In the genomic region with DNA sequence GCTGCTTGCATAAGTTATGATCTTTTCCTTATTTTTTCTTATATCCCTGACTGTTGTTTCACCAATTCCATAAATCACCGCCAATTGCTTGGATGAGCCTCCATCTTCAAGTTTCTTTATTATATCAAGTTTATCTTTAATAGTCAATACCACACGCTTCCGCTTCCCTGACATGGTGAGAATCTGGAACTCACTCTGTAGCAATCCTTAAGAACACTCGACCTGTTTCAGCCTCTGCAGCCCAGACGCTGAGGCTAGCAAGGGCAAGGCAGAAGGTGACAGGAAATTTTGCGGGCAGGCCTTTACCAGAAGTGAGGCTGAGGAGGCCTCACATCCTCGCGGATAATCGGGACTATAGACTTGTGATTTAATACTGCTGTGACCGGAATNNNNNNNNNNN, we compare ENCODE assay signal across 8 mouse cellular contexts. TPM values are rescaled to one million over a fixed set of nuclear protein-coding genes. Genes with fewer than 3 reads are reported as not detected.
A peak's percentile ranks its signal among the peaks of the same experiment; 100 is the strongest.
DNase-seq lines count a peak whose midpoint lies in the region; ATAC-seq and TF ChIP-seq lines count a peak whose summit lies in the region.

A gene (minus strand): TSS at position 349 of the 400 bp plus-strand sequence.

- WGBS in neural tube, embryonic 12.5 days = 7% methylated on average over 10 of the region's 10 CpGs

- H3K27ac ChIP-seq in bone marrow macrophage, adult 2 months (ENCODE audit: insufficient read depth, low read depth, low read length) = peak within 1 kb of the TSS; percentile 72
- no peak within 1 kb of the TSS for H3K27ac ChIP-seq in neural tube, embryonic 12.5 days
- peak within 1 kb of the TSS; percentile 77 for H3K27ac ChIP-seq in testis, adult 2 months (ENCODE audit: control insufficient read depth, insufficient read depth, low read depth, low read length)

- intact Hi-C loops in heart, postnatal 10 days (cut with DNase I) = loop anchor here (2.0 kb wide), 2 partner anchors 51 to 407 kb away; a partner anchor contains a TSS

- H3K9ac ChIP-seq in neural tube, embryonic 12.5 days = peak within 1 kb of the TSS; percentile 58

- TF ChIP-seq CTCF in bone marrow macrophage, adult 2 months (IDR thresholded peaks at IDR 0.05; ENCODE audit: low read depth, low read length) = no peak
- no peak for TF ChIP-seq CTCF in testis, adult 2 months (IDR thresholded peaks at IDR 0.05; ENCODE audit: control insufficient read depth, insufficient read depth, insufficient replicate concordance, low read depth, low read length)

- no peaks in the 10 kb centered on the region for H3K36me3 ChIP-seq in neural tube, embryonic 12.5 days
- H3K36me3 ChIP-seq in testis, adult 2 months (ENCODE audit: control insufficient read depth, insufficient read depth, low read length) = no peaks in the 10 kb centered on the region

- no peaks in the 10 kb centered on the region for H3K9me3 ChIP-seq in neural tube, embryonic 12.5 days

- no peak for TF ChIP-seq POLR2A in bone marrow macrophage, adult 2 months (IDR thresholded peaks at IDR 0.05; ENCODE audit: borderline replicate concordance, low read depth, low read length)
- no peak for TF ChIP-seq POLR2A in testis, adult 2 months (IDR thresholded peaks at IDR 0.05; ENCODE audit: control insufficient read depth, low read depth, low read length)

- peak within 1 kb of the TSS; percentile 63 for H3K4me2 ChIP-seq in neural tube, embryonic 12.5 days (replicated peaks)

- peak; percentile 48 to 51 for DNase-seq in heart, postnatal 10 days
- peak; percentile 31 to 50 for DNase-seq in kidney, postnatal 4 days
- peak; percentile 39 to 43 for DNase-seq in lung, adult 18-20 months

- H3K27me3 ChIP-seq in neural tube, embryonic 12.5 days (replicated peaks) = no peaks in the 10 kb centered on the region
- no peaks in the 10 kb centered on the region for H3K27me3 ChIP-seq in testis, adult 2 months (ENCODE audit: control insufficient read depth, insufficient read depth, low read length)

- ATAC-seq in CD4-positive, CD25-positive, alpha-beta regulatory T cell, adult 4 months = peak; percentile 9
- 0 out of 2 replicates have a peak, but pooled peaks have one; percentile 43 for ATAC-seq in erythroid progenitor cell, adult 5-6 weeks (replicated peaks; ENCODE audit: low FRiP score, poor library complexity, severe bottlenecking)
- 0 out of 2 replicates have a peak, but pooled peaks have one; percentile 13 for ATAC-seq in neural tube, embryonic 12.5 days (ENCODE audit: low FRiP score, low read depth)

- peaks cover 11% of the 10 kb centered on the region for H3K4me1 ChIP-seq in bone marrow macrophage, adult 2 months (ENCODE audit: control insufficient read depth, insufficient read depth, low read length)
- H3K4me1 ChIP-seq in neural tube, embryonic 12.5 days = peaks cover 15% of the 10 kb centered on the region
- H3K4me1 ChIP-seq in testis, adult 2 months (ENCODE audit: control insufficient read depth, insufficient read depth, low read length) = no peaks in the 10 kb centered on the region

- H3K4me3 ChIP-seq in bone marrow macrophage, adult 2 months (ENCODE audit: insufficient read depth, low read length) = peak within 1 kb of the TSS; percentile 66
- peak within 1 kb of the TSS; percentile 52 for H3K4me3 ChIP-seq in neural tube, embryonic 12.5 days
- peak within 1 kb of the TSS; percentile 81 for H3K4me3 ChIP-seq in testis, adult 2 months (ENCODE audit: control insufficient read depth, low read depth, low read length)

RNA-seq across cellular contexts. Expression of the gene that starts here (rescaled TPM):
- polyA plus RNA-seq in CD4-positive, CD25-positive, alpha-beta regulatory T cell, adult 4 months (2017; shearing (Covaris generic)) = 1 to 10 TPM; 2.8 to 6.0 TPM
- polyA plus RNA-seq in bone marrow macrophage, adult 2 months (2012; ENCODE audit: insufficient read depth, insufficient read length, missing spikeins) = 12.2 and 13.2 TPM in 2 replicates
- 7.1 and 10.5 TPM in 2 replicates for total RNA-seq in erythroid progenitor cell, adult 5-6 weeks (2015; ENCODE audit: low replicate concordance)
- 7.2 and 12.7 TPM in 2 replicates for total RNA-seq in erythroid progenitor cell, adult 5-6 weeks (2017; ENCODE audit: low replicate concordance)
- 1 to 10 TPM; 7.7 to 8.9 TPM for total RNA-seq in heart, postnatal 10 days (2021)
- polyA plus RNA-seq in neural tube, embryonic 12.5 days (2016; fragmentation: Nextera tagmentation; extraction: Ambion mirVana) = 12.7 and 14.6 TPM in 2 replicates
- 0.34 and 0.64 TPM in 2 replicates for polyA plus RNA-seq in testis, adult 2 months (2012; rRNA removed)
